Mouse (Mus musculus) cortical plate, adult 2 months (tissue): ENCODE data around the gene Gamt.

Source experiments
- CTCF ChIP-seq: fragments of 200-500 bp; IDR thresholded peaks from 2 replicates; pipeline ENCODE4 v1.5.1; 2011; ENCODE audit warnings: mild to moderate bottlenecking, control low read depth, low read length; ENCODE audit not compliant: insufficient read depth; ENCODE audit errors: extremely low read depth
- POLR2A ChIP-seq: fragments of 200-500 bp; IDR thresholded peaks from 2 replicates; pipeline ENCODE4 v1.6.1; 2011; ENCODE audit warnings: mild to moderate bottlenecking, low read length, control low read depth; ENCODE audit not compliant: insufficient read depth; ENCODE audit errors: extremely low read depth

DNA sequence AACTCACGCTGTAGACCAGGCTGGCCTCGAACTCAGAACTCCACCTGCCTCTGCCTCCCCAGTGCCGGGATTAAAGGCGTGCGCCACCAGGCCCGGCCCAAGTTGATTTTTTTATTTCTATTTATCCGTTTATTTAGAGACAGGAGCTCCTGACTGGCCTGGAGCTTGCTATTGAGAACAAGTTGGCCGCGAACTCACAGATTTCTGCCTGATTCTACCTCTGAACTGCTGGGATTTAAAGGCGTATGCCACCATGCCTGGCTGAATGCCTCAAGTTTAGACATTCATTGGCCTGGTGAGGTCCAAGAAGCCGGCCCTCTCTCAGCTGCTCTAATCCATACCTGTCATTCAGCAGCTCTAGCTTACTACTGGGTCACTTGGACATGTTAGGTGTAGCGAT, 1.4 kb upstream of the Gamt start:
- TF ChIP-seq CTCF = no peak
- TF ChIP-seq POLR2A = no peak
